Mouse (Mus musculus) midbrain, embryonic 13.5 days (tissue): ENCODE measurements around the gene Bsdc1. TPM values are rescaled to one million over a fixed set of nuclear protein-coding genes. Genes with fewer than 3 reads are reported as not detected.
A peak's percentile ranks its signal among the peaks of the same experiment; 100 is the strongest.

Source experiments
- ATAC-seq: fragments of 200-750 bp; cut with Nextera tagmentation; 2 replicates; pipeline ENCODE4 v1.8.0; 2017; ENCODE audit warnings: mild to moderate bottlenecking, moderate TSS enrichment, moderate library complexity
- H3K27ac ChIP-seq: fragments of 300-500 bp; sonication (generic); 2 replicates; pipeline ENCODE4 v1.5.1; 2015; ENCODE audit warnings: inconsistent platforms, mild to moderate bottlenecking, moderate library complexity
- H3K27me3 ChIP-seq: fragments of 300-500 bp; sonication (generic); 2 replicates; pipeline ENCODE4 v1.6.1; 2015; ENCODE audit warnings: mild to moderate bottlenecking, inconsistent platforms
- H3K36me3 ChIP-seq: fragments of 300-500 bp; sonication (generic); 2 replicates; pipeline ENCODE4 v1.6.1; 2015; ENCODE audit warnings: mild to moderate bottlenecking, inconsistent platforms
- H3K4me1 ChIP-seq: fragments of 300-500 bp; sonication (generic); replicated peaks from 2 replicates; pipeline ENCODE4 v1.6.1; 2015; ENCODE audit warnings: inconsistent platforms
- H3K4me2 ChIP-seq: fragments of 300-500 bp; sonication (generic); replicated peaks from 2 replicates; pipeline ENCODE4 v1.6.1; 2015; ENCODE audit warnings: moderate library complexity, mild to moderate bottlenecking, inconsistent platforms
- H3K4me3 ChIP-seq: fragments of 300-500 bp; sonication (generic); replicated peaks from 2 replicates; pipeline ENCODE4 v1.5.1; 2015; ENCODE audit warnings: mild to moderate bottlenecking, inconsistent platforms
- H3K9ac ChIP-seq: fragments of 300-500 bp; sonication (generic); replicated peaks from 2 replicates; pipeline ENCODE4 v1.6.1; 2015; ENCODE audit warnings: mild to moderate bottlenecking, inconsistent platforms
- H3K9me3 ChIP-seq: fragments of 300-500 bp; sonication (generic); 2 replicates; pipeline ENCODE4 v1.6.1; 2016; ENCODE audit warnings: mild to moderate bottlenecking, inconsistent platforms
- WGBS: fragments of 180-500 bp; shearing (Covaris S2); methylation state at CpG from one replicate; pipeline ENCODE4 v1.1.7; 2015; 5-methylcytosine and 5-hydroxymethylcytosine counted together
- polyA plus RNA-seq: library from polyadenylated mRNA; unstranded; fragments of >200 nt; fragmentation: Nextera tagmentation; extraction: Ambion mirVana; gene quantifications from 2 replicates; pipeline ENCODE4 v1.2.1, GENCODE M21; 2015

Bsdc1 gene
- polyA plus RNA-seq, 1 experiment from 2014 or later = 36.7 TPM

DNA sequence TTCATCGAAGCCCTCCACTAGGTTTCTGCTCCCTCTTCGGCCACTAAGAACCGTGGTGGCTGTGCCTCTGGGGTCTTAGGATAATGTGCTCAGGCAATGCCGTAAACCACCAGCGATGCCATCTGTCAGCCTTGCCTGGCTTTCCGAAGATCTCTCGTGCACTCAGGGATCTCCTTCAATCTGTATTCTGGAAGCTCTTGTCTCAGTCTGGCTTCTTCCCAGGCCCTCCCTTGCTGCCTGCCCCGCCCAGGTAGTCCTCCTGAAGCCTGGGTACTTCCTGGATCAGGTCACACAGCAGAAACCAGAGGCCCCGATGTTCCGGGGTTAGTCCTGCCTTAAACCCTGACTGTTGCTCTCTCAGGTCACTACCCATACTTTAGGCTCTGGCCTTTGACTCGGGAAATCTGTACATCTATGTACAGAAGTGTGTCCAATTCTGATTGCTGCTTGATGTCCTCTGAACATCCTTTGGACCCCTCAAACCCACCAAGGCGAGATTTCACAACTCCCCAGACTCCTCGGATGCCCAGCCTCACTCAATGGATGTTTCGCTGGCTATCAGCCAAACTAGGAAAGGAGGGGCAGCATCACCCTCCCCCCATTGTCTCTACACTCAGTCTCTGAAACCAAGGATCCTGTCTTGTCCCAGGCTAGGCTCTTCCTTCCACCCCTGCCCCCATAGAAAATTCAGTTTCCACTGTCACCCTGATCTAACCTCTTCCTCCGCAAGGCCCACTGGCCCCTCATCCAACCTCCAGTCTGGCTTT, 47.6 kb downstream of the Bsdc1 start:
- Histone ChIP-seq H3K9me3 (no peaks in the 10 kb centered on the region), H3K4me2 (no peak overlapping the region), H3K36me3 (no peaks in the 10 kb centered on the region), H3K4me3 (no peak overlapping the region), H3K4me1 (peaks cover 37% of the 10 kb centered on the region), H3K27me3 (no peaks in the 10 kb centered on the region), H3K9ac (no peak overlapping the region), H3K27ac (0 out of 2 replicates have a peak overlapping the region, but pooled peaks have one; percentile 3)
- 52% methylated on average over 15 of the region's 15 CpGs for WGBS
- ATAC-seq = no peak

DNA sequence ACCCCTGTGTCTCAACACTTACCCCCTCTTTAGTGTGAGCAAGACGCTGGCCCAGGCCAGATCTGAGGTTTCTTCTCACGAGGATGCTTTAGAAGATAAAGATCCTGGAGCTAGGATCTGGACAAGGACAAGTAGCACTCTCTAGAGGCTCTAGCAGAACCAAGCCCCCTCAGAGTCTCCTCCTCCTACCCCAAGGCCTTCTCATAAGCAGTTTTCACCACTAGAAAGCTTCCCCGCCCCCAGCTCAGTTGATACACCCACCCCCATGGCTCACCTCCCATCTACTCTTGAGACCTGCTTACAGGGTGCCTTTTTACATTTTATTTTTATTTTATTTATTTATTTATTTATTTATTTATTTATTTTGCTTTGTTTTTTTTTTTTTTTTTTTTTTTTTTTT, 48.3 kb downstream of the Bsdc1 start:
- H3K4me1 ChIP-seq = peaks cover 37% of the 10 kb centered on the region
- 0 out of 2 replicates have a peak overlapping the region, but pooled peaks have one; percentile 3 for H3K27ac ChIP-seq
- no peaks in the 10 kb centered on the region for H3K9me3 ChIP-seq
- H3K4me3 ChIP-seq = no peak overlapping the region
- H3K9ac ChIP-seq = no peak overlapping the region
- ATAC-seq = no peak
- WGBS = 62% methylated on average over 3 of the region's 3 CpGs
- H3K27me3 ChIP-seq = no peaks in the 10 kb centered on the region
- no peak overlapping the region for H3K4me2 ChIP-seq
- no peaks in the 10 kb centered on the region for H3K36me3 ChIP-seq

- H3K4me3 ChIP-seq = no peak overlapping the region
- H3K9ac ChIP-seq = no peak overlapping the region
Observed at GRCm38 (mm10) chr4:129510723-129511412, 49.5 kb downstream of the Bsdc1 start.

GRCm38 (mm10) chr4:129511413-129512096, 50.2 kb downstream of the Bsdc1 start:
- H3K36me3 ChIP-seq = peaks cover 16% of the 10 kb centered on the region
- peaks cover 55% of the 10 kb centered on the region for H3K4me1 ChIP-seq
- WGBS = 7% methylated on average over 6 of the region's 6 CpGs
- no peaks in the 10 kb centered on the region for H3K27me3 ChIP-seq
- no peak overlapping the region for H3K4me2 ChIP-seq
- H3K4me3 ChIP-seq = no peak overlapping the region
- ATAC-seq = no peak
- H3K9me3 ChIP-seq = no peaks in the 10 kb centered on the region
- peak overlapping the region; percentile 54; the same call in 1 of the 2 replicates for H3K27ac ChIP-seq
- no peak overlapping the region for H3K9ac ChIP-seq

More at GRCm38 (mm10) chr4:129510723-129511412, 49.5 kb downstream of the Bsdc1 start:
- H3K4me1 ChIP-seq = peaks cover 48% of the 10 kb centered on the region
- WGBS = 33% methylated on average over 6 of the region's 6 CpGs
- peak overlapping the region; percentile 54 for H3K27ac ChIP-seq
- H3K36me3 ChIP-seq = peaks cover 11% of the 10 kb centered on the region
- H3K9me3 ChIP-seq = no peaks in the 10 kb centered on the region
- no peaks in the 10 kb centered on the region for H3K27me3 ChIP-seq
- H3K4me2 ChIP-seq = no peak overlapping the region
- ATAC-seq = no peak

DNA sequence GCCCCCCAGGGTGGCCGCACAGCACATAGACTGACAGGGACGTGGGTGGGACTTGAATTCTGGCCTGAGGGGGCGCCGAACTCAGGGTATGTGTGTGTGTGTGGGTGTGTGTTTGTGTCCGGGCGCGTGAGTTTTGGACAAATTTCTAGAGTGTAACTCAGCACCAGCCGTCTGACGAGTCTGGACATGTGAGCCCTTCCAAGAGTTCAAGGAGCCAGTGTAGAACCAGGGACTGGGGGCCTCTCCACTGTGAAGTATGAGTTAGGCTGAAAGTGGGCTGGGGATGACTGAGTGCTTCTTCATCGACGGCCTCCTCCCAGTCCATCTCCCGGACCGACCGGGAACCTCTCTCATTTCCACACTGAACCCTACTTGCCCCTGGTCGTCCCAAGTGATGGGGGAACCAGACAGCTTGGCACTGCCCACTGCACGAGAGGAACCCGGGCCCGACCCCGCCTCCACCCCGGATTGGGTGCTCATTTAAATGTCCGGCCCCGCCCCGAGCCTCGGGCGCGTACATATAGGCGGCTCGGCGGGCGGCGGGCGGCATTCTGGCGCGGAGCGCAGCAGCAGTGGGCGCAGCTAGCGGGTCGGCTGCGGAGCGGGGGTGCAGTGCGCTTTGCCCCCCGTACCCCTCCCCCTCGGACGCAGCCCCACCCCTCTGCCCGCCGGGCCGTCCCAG, 51.8 kb downstream of the Bsdc1 start, which contains the start of gene Marcksl1:
TSS of gene Marcksl1 (plus strand) at position 496 of the 682 bp plus-strand sequence.
- Histone ChIP-seq H3K4me2 (peak within 1 kb of the TSS; percentile 97), H3K36me3 (peaks cover 33% of the 10 kb centered on the region), H3K27me3 (no peaks in the 10 kb centered on the region), H3K9ac (peak within 1 kb of the TSS; percentile 99), H3K9me3 (no peaks in the 10 kb centered on the region), H3K27ac (peak within 1 kb of the TSS; percentile 100), H3K4me3 (peak within 1 kb of the TSS; percentile 94), H3K4me1 (peaks cover 60% of the 10 kb centered on the region)
- WGBS = 7% methylated on average over 38 of the region's 47 CpGs
- ATAC-seq = peak; percentile 84

GRCm38 (mm10) chr4:129513891-129514290, 52.5 kb downstream of the Bsdc1 start:
- Histone ChIP-seq H3K27me3 (no peaks in the 10 kb centered on the region), H3K4me1 (peaks cover 57% of the 10 kb centered on the region), H3K4me3 (peak overlapping the region; percentile 94), H3K36me3 (peaks cover 39% of the 10 kb centered on the region), H3K27ac (peak overlapping the region; percentile 100), H3K9me3 (no peaks in the 10 kb centered on the region), H3K9ac (peak overlapping the region; percentile 99), H3K4me2 (peak overlapping the region; percentile 97)
- under 1% methylated on average over 30 of the region's 57 CpGs for WGBS
- peak; percentile 12; the same call in 1 of the 2 replicates for ATAC-seq

DNA sequence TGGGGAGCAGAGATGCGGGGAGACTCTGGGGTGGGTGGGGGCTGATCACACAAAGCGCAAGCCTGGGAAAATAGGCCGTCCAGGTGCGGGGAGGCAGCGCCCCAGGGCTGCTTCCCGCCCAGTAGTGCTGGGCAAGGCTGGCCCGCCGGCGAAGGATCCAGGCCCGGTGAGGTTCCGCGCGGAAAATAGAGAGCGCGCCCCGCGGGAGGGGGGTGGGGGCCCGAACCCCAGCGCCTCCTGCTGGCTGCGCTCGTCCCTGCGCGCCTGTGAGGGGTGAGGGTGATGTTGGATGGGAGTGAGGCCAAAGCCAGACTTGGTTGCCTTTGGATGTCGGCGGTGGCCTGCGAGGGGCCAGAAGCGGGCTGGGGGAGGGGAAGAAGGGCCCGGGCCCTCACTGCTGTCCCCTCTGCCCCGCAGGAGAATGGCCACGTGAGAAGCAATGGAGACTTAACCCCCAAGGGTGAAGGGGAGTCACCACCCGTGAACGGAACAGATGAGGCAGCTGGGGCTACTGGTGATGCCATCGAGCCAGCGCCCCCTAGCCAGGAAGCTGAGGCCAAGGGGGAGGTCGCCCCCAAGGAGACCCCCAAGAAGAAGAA, 53.0 kb downstream of the Bsdc1 start:
- WGBS = 1% methylated on average over 34 of the region's 35 CpGs
- Histone ChIP-seq H3K27ac (peak overlapping the region; percentile 100), H3K4me3 (peak overlapping the region; percentile 94), H3K4me2 (peak overlapping the region; percentile 97), H3K4me1 (peaks cover 52% of the 10 kb centered on the region), H3K36me3 (peaks cover 42% of the 10 kb centered on the region), H3K9me3 (no peaks in the 10 kb centered on the region), H3K27me3 (no peaks in the 10 kb centered on the region), H3K9ac (peak overlapping the region; percentile 99)
- peak; percentile 43 for ATAC-seq

DNA sequence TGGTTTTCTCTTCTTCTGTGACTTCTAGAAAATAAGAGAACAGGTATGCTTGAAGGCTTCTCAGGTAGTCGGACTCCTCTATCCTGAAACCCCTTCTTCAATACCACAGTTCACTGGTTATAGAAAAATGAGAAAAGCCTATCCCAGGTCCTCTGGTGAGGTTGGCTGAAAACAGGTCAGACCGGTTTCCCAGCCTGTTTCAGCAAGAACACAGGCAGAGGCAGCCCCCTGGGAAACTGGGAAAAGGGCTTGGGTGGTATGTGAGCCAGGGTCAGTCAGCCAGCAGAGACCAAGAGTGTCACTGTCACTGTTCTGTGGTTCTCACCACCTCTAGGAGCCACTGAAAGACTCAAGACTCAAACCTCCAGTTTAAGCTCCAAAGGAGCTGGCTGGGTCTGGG, 55.5 kb downstream of the Bsdc1 start:
- Histone ChIP-seq H3K9me3 (no peaks in the 10 kb centered on the region), H3K27me3 (no peaks in the 10 kb centered on the region), H3K4me2 (peak overlapping the region; percentile 16; the same call in 1 of the 2 replicates), H3K36me3 (peaks cover 65% of the 10 kb centered on the region), H3K27ac (0 out of 2 replicates have a peak overlapping the region, but pooled peaks have one; percentile 44), H3K4me3 (0 out of 2 replicates have a peak overlapping the region, but pooled peaks have one; percentile 4), H3K4me1 (peaks cover 33% of the 10 kb centered on the region), H3K9ac (0 out of 2 replicates have a peak overlapping the region, but pooled peaks have one; percentile 28)
- 57% methylated on average over 2 of the region's 2 CpGs for WGBS
- ATAC-seq = no peak

GRCm38 (mm10) chr4:129518519-129518918, 57.1 kb downstream of the Bsdc1 start:
- Histone ChIP-seq H3K4me3 (no peak overlapping the region), H3K36me3 (peaks cover 81% of the 10 kb centered on the region), H3K4me1 (peaks cover 23% of the 10 kb centered on the region), H3K27me3 (no peaks in the 10 kb centered on the region), H3K4me2 (no peak overlapping the region), H3K27ac (no peak overlapping the region), H3K9ac (no peak overlapping the region), H3K9me3 (no peaks in the 10 kb centered on the region)
- WGBS = 87% methylated on average over 8 of the region's 8 CpGs
- ATAC-seq = no peak

GRCm38 (mm10) chr4:129525338-129525737, 64.0 kb downstream of the Bsdc1 start:
- WGBS = 93% methylated on average over 5 of the region's 5 CpGs
- ATAC-seq = no peak

DNA sequence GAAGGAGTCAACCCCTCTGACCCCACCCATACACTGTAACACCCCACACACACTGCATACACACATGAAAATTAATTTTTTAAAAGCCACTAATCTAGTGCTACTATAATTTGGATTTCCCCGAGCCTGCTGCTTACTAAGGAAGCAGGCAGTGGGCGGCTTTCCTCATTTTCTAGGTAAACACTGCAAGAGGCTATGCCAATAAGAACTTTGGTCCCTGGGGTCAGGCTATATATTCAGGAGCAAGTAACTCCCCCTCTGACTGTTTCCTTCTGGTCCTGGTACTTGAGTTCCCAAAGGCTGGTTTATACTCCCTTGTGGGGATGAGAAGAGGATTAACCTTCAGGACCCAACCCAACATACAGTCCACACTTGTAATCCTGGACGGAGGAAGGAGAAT, 64.5 kb downstream of the Bsdc1 start:
- WGBS = 81% methylated on average over 3 of the region's 3 CpGs
- H3K27me3 ChIP-seq = no peaks in the 10 kb centered on the region
- H3K4me1 ChIP-seq = no peaks in the 10 kb centered on the region
- H3K9me3 ChIP-seq = no peaks in the 10 kb centered on the region
- no peak overlapping the region for H3K27ac ChIP-seq
- H3K4me2 ChIP-seq = no peak overlapping the region
- no peak overlapping the region for H3K4me3 ChIP-seq
- no peak overlapping the region for H3K9ac ChIP-seq
- ATAC-seq = no peak
- peaks cover 90% of the 10 kb centered on the region for H3K36me3 ChIP-seq

More at GRCm38 (mm10) chr4:129525338-129525737, 64.0 kb downstream of the Bsdc1 start:
- no peak overlapping the region for H3K4me3 ChIP-seq
- H3K9me3 ChIP-seq = no peaks in the 10 kb centered on the region
- no peaks in the 10 kb centered on the region for H3K4me1 ChIP-seq
- no peak overlapping the region for H3K9ac ChIP-seq
- H3K27ac ChIP-seq = no peak overlapping the region
- H3K36me3 ChIP-seq = peaks cover 90% of the 10 kb centered on the region
- H3K4me2 ChIP-seq = no peak overlapping the region
- H3K27me3 ChIP-seq = no peaks in the 10 kb centered on the region
